Mouse (Mus musculus) MEL (cell line): ENCODE measurements around the gene Cd164. TPM values are rescaled to one million over a fixed set of nuclear protein-coding genes. Genes with fewer than 3 reads are reported as not detected.

Experiments used
- DNase-seq: peaks from one replicate; pipeline ENCODE4 v3.0.0; 2011; ENCODE audit warnings: low read depth, low spot score
- H3K27ac ChIP-seq: 2 replicates; pipeline ENCODE4 v1.5.1; 2012; ENCODE audit warnings: low read depth, mild to moderate bottlenecking, control low read depth, low read length, moderate library complexity; ENCODE audit not compliant: control insufficient read depth
- H3K27me3 ChIP-seq, 2 experiments: fragments of 150-350 bp in 1 of 2; sonication (generic) in 1 of 2; 2 replicates each; pipeline ENCODE4 v1.6.1; 2012; ENCODE audit warnings: low read length in 2 of 2, mild to moderate bottlenecking in 2 of 2, improper control_type of control experiment in 1 of 2, moderate library complexity in 1 of 2; ENCODE audit not compliant: insufficient read depth in 2 of 2, control insufficient read depth in 1 of 2
- H3K36me3 ChIP-seq, 2 experiments: 2 replicates each; pipeline ENCODE4 v1.6.1; 2012 to 2014; ENCODE audit warnings: low read length in 2 of 2, improper control_type of control experiment in 1 of 2, inconsistent platforms in 1 of 2, mild to moderate bottlenecking in 1 of 2; ENCODE audit not compliant: insufficient read depth in 2 of 2, control insufficient read depth in 1 of 2
- H3K4me1 ChIP-seq, 2 experiments: fragments of 150-350 bp in 1 of 2; sonication (generic) in 1 of 2; 2 replicates each; pipeline ENCODE4 v1.6.1; 2012; ENCODE audit warnings: low read length in 2 of 2, improper control_type of control experiment in 1 of 2, mild to moderate bottlenecking in 1 of 2; ENCODE audit not compliant: insufficient read depth in 2 of 2, control insufficient read depth in 1 of 2
- H3K4me3 ChIP-seq, 2 experiments: fragments of 150-350 bp in 1 of 2; sonication (generic) in 1 of 2; 2 replicates each; pipeline ENCODE4 v1.5.1; 2012; ENCODE audit warnings: low read depth in 2 of 2, low read length in 2 of 2, mild to moderate bottlenecking in 2 of 2, moderate library complexity in 2 of 2, control low read depth in 1 of 2, improper control_type of control experiment in 1 of 2; ENCODE audit not compliant: control insufficient read depth in 1 of 2, insufficient read depth in 1 of 2
- H3K79me2 ChIP-seq: 2 replicates; pipeline ENCODE4 v1.6.1; 2012; ENCODE audit warnings: mild to moderate bottlenecking, low read length, moderate library complexity; ENCODE audit not compliant: control insufficient read depth, poor library complexity, insufficient read depth
- H3K9ac ChIP-seq: 2 replicates; pipeline ENCODE4 v1.6.1; 2012; ENCODE audit warnings: low read depth, mild to moderate bottlenecking, control low read depth, low read length, moderate library complexity; ENCODE audit not compliant: control insufficient read depth, poor library complexity, severe bottlenecking
- H3K9me3 ChIP-seq: fragments of 150-350 bp; sonication (generic); replicated peaks from 2 replicates; pipeline ENCODE4 v1.6.1; 2012; ENCODE audit warnings: mild to moderate bottlenecking, low read length, improper control_type of control experiment, moderate library complexity; ENCODE audit not compliant: insufficient read depth
- BHLHE40 ChIP-seq: IDR thresholded peaks from 2 replicates; pipeline ENCODE4 v1.6.1; 2012; ENCODE audit warnings: low read depth, mild to moderate bottlenecking, inconsistent platforms, low read length, improper control_type of control experiment, borderline replicate concordance
- CHD1 ChIP-seq: IDR thresholded peaks from 2 replicates; pipeline ENCODE4 v1.6.1; 2012; ENCODE audit warnings: low read depth, mild to moderate bottlenecking, inconsistent platforms, low read length, improper control_type of control experiment
- CHD2 ChIP-seq: IDR thresholded peaks from 2 replicates; pipeline ENCODE4 v1.6.1; 2011; ENCODE audit warnings: low read length, improper control_type of control experiment
- CTCF ChIP-seq, 3 experiments: IDR thresholded peaks in 2 of 3; conservative IDR thresholded peaks in 1 of 3; 2 replicates each; pipeline ENCODE4 v1.5.1; 2011 to 2012; ENCODE audit warnings: low read length in 3 of 3, low read depth in 2 of 3, mild to moderate bottlenecking in 2 of 3, improper control_type of control experiment in 1 of 3, inconsistent platforms in 1 of 3, mixed read lengths in 1 of 3, moderate library complexity in 1 of 3; ENCODE audit not compliant: control insufficient read depth in 1 of 3, insufficient read depth in 1 of 3, poor library complexity in 1 of 3, severe bottlenecking in 1 of 3
- E2F4 ChIP-seq: IDR thresholded peaks from 2 replicates; pipeline ENCODE4 v1.6.1; 2011; ENCODE audit warnings: low read depth, low read length, improper control_type of control experiment, borderline replicate concordance
- ELF1 ChIP-seq: IDR thresholded peaks from 2 replicates; pipeline ENCODE4 v1.6.1; 2014; ENCODE audit warnings: low read depth, mild to moderate bottlenecking, inconsistent platforms, low read length, improper control_type of control experiment, moderate library complexity
- EP300 ChIP-seq, 2 experiments: IDR thresholded peaks; 2 replicates each; pipeline ENCODE4 v1.6.1; 2011; ENCODE audit warnings: improper control_type of control experiment in 2 of 2, low read length in 2 of 2, low read depth in 1 of 2, mild to moderate bottlenecking in 1 of 2
- GABPA ChIP-seq: IDR thresholded peaks from 2 replicates; pipeline ENCODE4 v1.6.1; 2012; ENCODE audit warnings: low read depth, mild to moderate bottlenecking, inconsistent platforms, low read length, improper control_type of control experiment, moderate library complexity
- GATA1 ChIP-seq: IDR thresholded peaks from 2 replicates; pipeline ENCODE4 v1.6.1; 2011; ENCODE audit warnings: low read depth, low read length, improper control_type of control experiment
- JUND ChIP-seq: IDR thresholded peaks from 2 replicates; pipeline ENCODE4 v1.6.1; 2011; ENCODE audit warnings: low read depth, mild to moderate bottlenecking, improper control_type of control experiment, low read length
- KAT2A ChIP-seq: conservative IDR thresholded peaks from 2 replicates; pipeline ENCODE4 v1.6.1; 2012; ENCODE audit warnings: low read depth, low read length, improper control_type of control experiment, inconsistent platforms
- MAFK ChIP-seq: IDR thresholded peaks from 2 replicates; pipeline ENCODE4 v1.6.1; 2011; ENCODE audit warnings: low read depth, mild to moderate bottlenecking, low read length, improper control_type of control experiment, borderline replicate concordance
- MAX ChIP-seq: IDR thresholded peaks from 2 replicates; pipeline ENCODE4 v1.6.1; 2011; ENCODE audit warnings: low read length, improper control_type of control experiment
- MAZ ChIP-seq: IDR thresholded peaks from 2 replicates; pipeline ENCODE4 v1.6.1; 2012; ENCODE audit warnings: low read depth, mild to moderate bottlenecking, inconsistent platforms, low read length, improper control_type of control experiment
- MYB ChIP-seq: IDR thresholded peaks from 2 replicates; pipeline ENCODE4 v1.6.1; 2011; ENCODE audit warnings: mild to moderate bottlenecking, low read depth, low read length, improper control_type of control experiment
- POLR2A ChIP-seq, 2 experiments: IDR thresholded peaks; 2 replicates each; pipeline ENCODE4 v1.6.1; 2011 to 2012; ENCODE audit warnings: low read length in 2 of 2, mild to moderate bottlenecking in 2 of 2, control low read depth in 1 of 2, improper control_type of control experiment in 1 of 2, low read depth in 1 of 2, moderate library complexity in 1 of 2; ENCODE audit not compliant: control insufficient read depth in 1 of 2, insufficient read depth in 1 of 2, poor library complexity in 1 of 2
- POLR2AphosphoS2 ChIP-seq: IDR thresholded peaks from 2 replicates; pipeline ENCODE4 v1.6.1; 2011; ENCODE audit warnings: low read length, improper control_type of control experiment
- RAD21 ChIP-seq: IDR thresholded peaks from 2 replicates; pipeline ENCODE4 v1.6.1; 2011; ENCODE audit warnings: mild to moderate bottlenecking, low read depth, low read length, improper control_type of control experiment
- SMC3 ChIP-seq: IDR thresholded peaks from 2 replicates; pipeline ENCODE4 v1.6.1; 2011; ENCODE audit warnings: low read depth, low read length, improper control_type of control experiment
- TAL1 ChIP-seq: IDR thresholded peaks from 2 replicates; pipeline ENCODE4 v1.6.1; 2012; ENCODE audit warnings: mild to moderate bottlenecking, inconsistent platforms, low read length, moderate library complexity, mixed read lengths
- TBP ChIP-seq: IDR thresholded peaks from 2 replicates; pipeline ENCODE4 v1.8.0; 2011; ENCODE audit warnings: low read depth, low read length, improper control_type of control experiment
- TCF12 ChIP-seq: IDR thresholded peaks from 2 replicates; pipeline ENCODE4 v1.6.1; 2014; ENCODE audit warnings: low read depth, mild to moderate bottlenecking, inconsistent platforms, low read length, improper control_type of control experiment, moderate library complexity
- UBTF ChIP-seq: IDR thresholded peaks from 2 replicates; pipeline ENCODE4 v1.6.1; 2012; ENCODE audit warnings: low read depth, mild to moderate bottlenecking, inconsistent platforms, low read length, improper control_type of control experiment, moderate library complexity, borderline replicate concordance; ENCODE audit not compliant: insufficient read depth
- USF1 ChIP-seq: IDR thresholded peaks from 2 replicates; pipeline ENCODE4 v1.6.1; 2014; ENCODE audit warnings: low read depth, mild to moderate bottlenecking, inconsistent platforms, low read length, improper control_type of control experiment, moderate library complexity
- ZC3H11A ChIP-seq: IDR thresholded peaks from 2 replicates; pipeline ENCODE4 v1.6.1; 2012; ENCODE audit warnings: low read depth, mild to moderate bottlenecking, inconsistent platforms, low read length, improper control_type of control experiment
- ZKSCAN1 ChIP-seq: IDR thresholded peaks from 2 replicates; pipeline ENCODE4 v1.6.1; 2012; ENCODE audit warnings: low read depth, mild to moderate bottlenecking, inconsistent platforms, low read length, improper control_type of control experiment, moderate library complexity
- polyA plus RNA-seq, 2 experiments: library from polyadenylated mRNA; stranded (reverse) in 1 of 2; unstranded in 1 of 2; fragments of >175 nt in 1 of 2; fragments of >200 nt in 1 of 2; gene quantifications; 2 replicates each; pipeline versions ENCODE4 v1.2.1 to v1.2.4; 2012; ENCODE audit warnings: low replicate concordance in 2 of 2, low read depth in 1 of 2; ENCODE audit not compliant: insufficient read length in 2 of 2, insufficient read depth in 1 of 2, missing spikeins in 1 of 2
- total RNA-seq: library from RNA; depleted of rRNA; stranded (reverse); fragments of 300-350 nt; gene quantifications from 2 replicates; pipeline ENCODE4 v1.2.3, GENCODE M21; 2012

The Cd164 gene
- total and polyA plus RNA-seq, 3 experiments: 21.4 to 59.4 TPM; not detected in 1

- no peak overlapping the region for H3K27ac ChIP-seq
- TF ChIP-seq GABPA (no peak), MAFK (no peak), MAX (no peak), POLR2A (IDR thresholded peaks at IDR 0.05; ENCODE audit: control insufficient read depth in 1 of 2, insufficient read depth in 1 of 2, low read depth in 1 of 2, low read length in 2 of 2, poor library complexity in 1 of 2) (no peak), TCF12 (no peak), ZKSCAN1 (no peak), GATA1 (no peak), MYB (no peak), TBP (no peak), CHD1 (no peak)
- H3K36me3 ChIP-seq: no peaks in the 10 kb centered on the region
These were observed 49.1 kb downstream of the Cd164 start for GRCm38 (mm10) chr10:41568306-41568705.

GRCm38 (mm10) chr10:41571065-41571464, 51.9 kb downstream of the Cd164 start:
- Histone ChIP-seq H3K79me2 (no peaks in the 10 kb centered on the region), H3K9ac (no peak overlapping the region), H3K27me3 (peaks cover 0 to 5% of the 10 kb centered on the region in 2 experiments; a peak in 3 of 4 replicates), H3K27ac (no peak overlapping the region), H3K4me3 (no peak overlapping the region), H3K9me3 (no peaks in the 10 kb centered on the region), H3K4me1 (no peaks in the 10 kb centered on the region), H3K36me3 (no peaks in the 10 kb centered on the region)
- TF ChIP-seq ZKSCAN1 (no peak), EP300 (IDR thresholded peaks at IDR 0.05; ENCODE audit: low read depth in 1 of 2, low read length in 2 of 2) (no peak)
- peak; percentile 12 for DNase-seq

More at GRCm38 (mm10) chr10:41568306-41568705, 49.1 kb downstream of the Cd164 start:
- DNase-seq: no peak
- Histone ChIP-seq H3K4me1 (no peaks in the 10 kb centered on the region), H3K27me3 (peaks cover 0 to 1% of the 10 kb centered on the region in 2 experiments; a peak in 1 of 4 replicates), H3K9me3 (no peaks in the 10 kb centered on the region), H3K9ac (no peak overlapping the region), H3K4me3 (no peak overlapping the region), H3K79me2 (no peaks in the 10 kb centered on the region)

- DNase-seq: no peak
- no peaks in the 10 kb centered on the region for H3K9me3 ChIP-seq
- H3K27ac ChIP-seq: no peak overlapping the region
- H3K9ac ChIP-seq: no peak overlapping the region
- H3K27me3 ChIP-seq: peaks cover 0 to 10% of the 10 kb centered on the region in 2 experiments; a peak in 3 of 4 replicates
- H3K4me3 ChIP-seq: no peak overlapping the region
- H3K79me2 ChIP-seq: no peaks in the 10 kb centered on the region
- H3K36me3 ChIP-seq: no peaks in the 10 kb centered on the region
- H3K4me1 ChIP-seq: no peaks in the 10 kb centered on the region
- TF ChIP-seq GABPA (no peak), MAZ (no peak), E2F4 (no peak), SMC3 (no peak), MYB (no peak), RAD21 (no peak), CTCF (IDR thresholded peaks at IDR 0.05 in 2 of 3, conservative IDR thresholded peaks at IDR 0.05 in 1 of 3; ENCODE audit: control insufficient read depth in 1 of 3, insufficient read depth in 1 of 3, low read depth in 2 of 3, low read length in 3 of 3, poor library complexity in 1 of 3, severe bottlenecking in 1 of 3) (no peak), KAT2A (no peak), JUND (no peak), CHD2 (no peak), USF1 (no peak), ZC3H11A (no peak), POLR2AphosphoS2 (no peak), ELF1 (no peak), EP300 (IDR thresholded peaks at IDR 0.05; ENCODE audit: low read depth in 1 of 2, low read length in 2 of 2) (no peak), UBTF (no peak), ZKSCAN1 (no peak), TBP (no peak), TAL1 (no peak), BHLHE40 (no peak)
These were observed 53.1 kb downstream of the Cd164 start for GRCm38 (mm10) chr10:41572274-41572673.
